Mouse (Mus musculus) adrenal gland, postnatal 10 days (tissue): ENCODE measurements around the gene Marveld3. TPM values are rescaled to one million over a fixed set of nuclear protein-coding genes. Genes with fewer than 3 reads are reported as not detected.

ENCODE experiments used
- DNase-seq: peaks from one replicate; pipeline ENCODE4 v3.0.0; 2021; ENCODE audit warnings: mixed read lengths
- total RNA-seq, 2 experiments: library from RNA; stranded (reverse); gene quantifications; 2 replicates each; pipeline ENCODE4 v1.2.3; 2021

The Marveld3 gene
- total RNA-seq, 2 experiments from 2014 or later = 0.27 to 0.90 TPM

DNA sequence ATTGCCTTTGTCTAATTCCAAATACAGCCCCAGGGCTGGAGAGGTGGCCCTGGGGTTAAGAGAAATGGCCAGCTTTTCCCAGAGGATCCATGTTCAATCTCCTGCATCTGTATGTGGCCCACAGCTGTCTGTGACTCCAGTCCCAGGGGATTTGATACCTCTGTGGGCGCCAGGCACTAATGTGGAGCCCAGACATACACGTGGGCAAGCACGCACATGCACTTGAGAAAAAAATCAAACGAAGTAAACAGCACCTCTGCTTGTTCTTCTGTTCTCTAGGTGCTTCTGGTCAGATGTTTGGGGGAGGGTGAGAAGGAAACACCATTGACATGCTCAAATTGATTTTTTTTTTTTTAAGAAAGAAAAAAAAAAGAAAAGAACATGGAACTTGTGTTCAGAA, 2.1 kb upstream of the Marveld3 start:
- DNase-seq = no peak

DNA sequence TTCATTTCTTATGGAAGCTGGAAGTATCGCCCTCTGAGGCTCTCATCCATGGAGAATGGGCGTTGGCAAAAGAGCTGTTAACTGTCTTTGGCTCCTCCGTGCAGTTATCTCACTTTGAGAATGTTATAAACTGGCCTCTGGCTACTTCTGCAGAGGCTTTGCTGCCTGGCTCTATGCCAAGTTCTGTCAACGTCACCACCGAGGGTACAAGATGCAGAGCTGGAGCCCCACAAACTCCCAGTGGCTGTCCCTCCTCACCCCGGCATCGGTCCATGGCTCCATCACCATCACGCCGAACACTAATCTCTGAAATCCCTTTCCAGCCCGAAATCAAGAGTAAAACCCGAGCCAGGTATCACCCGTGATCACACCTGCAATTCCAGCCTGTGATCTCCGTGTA, 1.4 kb upstream of the Marveld3 start:
- no peak for DNase-seq

DNA sequence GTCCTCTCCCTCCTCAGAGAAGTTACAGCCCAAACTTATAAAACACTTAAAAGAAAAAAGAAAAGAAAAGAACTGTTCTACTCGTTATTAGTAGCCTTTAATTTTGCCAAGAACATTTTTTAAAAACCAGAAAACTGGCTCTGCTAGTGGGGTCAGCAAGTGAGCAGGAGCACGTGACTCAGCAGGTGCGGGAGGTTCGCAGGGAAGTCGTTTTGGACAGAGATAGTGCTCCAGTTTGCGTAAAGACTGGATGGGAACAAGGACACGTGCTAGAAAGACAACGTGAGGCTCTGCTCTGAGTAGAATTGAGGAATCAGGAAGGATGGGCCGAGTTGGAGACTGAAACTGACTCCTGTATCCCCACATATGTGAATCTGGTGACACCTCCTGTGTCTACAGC, 893 bp upstream of the Marveld3 start:
- no peak for DNase-seq

DNA sequence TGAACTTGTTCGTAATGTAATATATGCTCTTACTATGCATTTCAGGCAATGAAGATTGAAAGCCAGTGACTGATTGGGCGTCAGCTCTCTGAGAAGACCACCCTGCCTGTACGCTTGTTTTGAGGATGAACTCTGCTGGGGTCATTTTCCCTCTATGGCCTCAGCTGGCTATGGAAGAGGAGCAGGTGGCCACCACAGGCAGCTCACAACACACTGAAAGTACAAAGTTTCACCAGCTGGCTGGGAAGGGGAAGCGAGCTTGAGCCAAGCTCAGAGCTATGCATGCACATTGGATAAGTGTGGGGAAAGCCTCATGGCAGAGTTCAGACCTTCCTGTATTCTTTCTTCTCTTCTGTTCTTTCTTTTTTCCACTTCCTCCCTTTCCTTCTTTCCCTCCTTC, 2.9 kb downstream of the Marveld3 start:
- DNase-seq = no peak

DNA sequence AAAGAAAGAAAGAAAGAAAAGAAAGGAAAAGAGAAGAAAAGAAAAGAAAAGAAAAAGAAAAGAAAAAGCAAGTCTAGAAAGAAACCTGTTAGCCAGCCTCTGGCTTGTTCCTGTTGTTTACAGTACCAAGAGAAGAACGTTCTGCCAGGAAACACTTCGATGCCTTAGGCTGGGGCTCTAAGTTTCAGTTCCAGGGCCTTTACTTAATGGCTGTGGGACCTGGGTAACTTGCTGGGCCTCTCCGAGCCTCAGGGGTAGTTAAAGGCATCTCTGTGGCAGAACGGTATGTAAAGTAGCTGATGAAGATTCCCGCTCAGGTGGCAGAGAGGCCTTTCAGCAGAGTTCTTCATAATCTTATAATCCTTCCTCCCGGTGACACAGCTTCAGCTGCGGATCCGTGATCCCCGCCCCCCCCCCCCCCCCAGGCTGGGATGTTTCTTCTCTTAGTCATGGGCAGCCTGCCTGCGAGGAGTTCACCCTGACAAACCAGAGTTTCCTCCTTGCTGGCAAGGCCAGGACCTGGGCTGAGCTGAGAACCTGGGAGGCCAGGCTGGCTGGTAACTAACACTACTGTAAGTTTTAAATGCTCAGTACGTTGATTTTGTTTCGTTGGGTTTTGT, 3.9 kb downstream of the Marveld3 start:
- DNase-seq = no peak

DNA sequence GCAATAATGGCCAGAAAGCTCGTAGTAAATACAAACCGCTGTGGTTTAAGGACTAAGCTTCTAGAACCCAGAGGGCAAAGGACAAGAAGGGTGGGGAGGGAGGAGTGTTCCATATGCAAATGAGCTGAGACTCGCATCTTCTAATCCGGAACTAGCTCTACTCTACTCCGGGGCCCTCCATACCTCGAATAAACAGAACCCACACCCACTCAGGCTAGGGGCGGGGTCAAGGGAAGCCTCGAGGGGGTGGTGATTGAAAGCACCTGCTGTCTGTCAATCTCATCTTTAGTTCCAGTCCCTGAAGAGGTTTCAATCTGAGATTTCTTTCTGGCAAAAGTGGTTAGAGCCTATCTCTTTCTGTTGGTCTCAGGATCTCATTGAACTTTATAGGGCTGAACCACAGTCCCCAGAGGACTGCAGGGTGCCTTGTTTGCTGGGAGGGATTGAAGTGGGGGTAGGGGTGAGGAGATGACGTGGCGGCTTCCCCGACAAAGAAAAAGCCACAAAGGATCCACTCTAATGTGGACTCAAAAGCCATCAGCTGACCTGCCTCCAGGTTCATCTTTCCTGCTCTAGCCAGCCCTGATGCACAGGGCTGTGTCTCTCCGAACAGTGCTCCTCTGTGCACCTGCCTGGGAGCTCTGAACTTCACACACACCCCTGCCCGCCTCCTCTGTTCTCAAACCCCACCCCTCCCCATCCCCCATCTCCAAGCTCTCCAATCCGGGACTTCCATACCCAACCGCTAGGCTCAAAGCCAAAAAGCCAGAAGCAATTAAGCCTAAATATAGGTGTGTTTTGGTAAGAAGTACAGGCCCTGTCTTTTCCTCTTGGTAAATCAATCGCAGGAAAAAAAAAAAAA, 4.6 kb downstream of the Marveld3 start:
- no peak for DNase-seq

DNA sequence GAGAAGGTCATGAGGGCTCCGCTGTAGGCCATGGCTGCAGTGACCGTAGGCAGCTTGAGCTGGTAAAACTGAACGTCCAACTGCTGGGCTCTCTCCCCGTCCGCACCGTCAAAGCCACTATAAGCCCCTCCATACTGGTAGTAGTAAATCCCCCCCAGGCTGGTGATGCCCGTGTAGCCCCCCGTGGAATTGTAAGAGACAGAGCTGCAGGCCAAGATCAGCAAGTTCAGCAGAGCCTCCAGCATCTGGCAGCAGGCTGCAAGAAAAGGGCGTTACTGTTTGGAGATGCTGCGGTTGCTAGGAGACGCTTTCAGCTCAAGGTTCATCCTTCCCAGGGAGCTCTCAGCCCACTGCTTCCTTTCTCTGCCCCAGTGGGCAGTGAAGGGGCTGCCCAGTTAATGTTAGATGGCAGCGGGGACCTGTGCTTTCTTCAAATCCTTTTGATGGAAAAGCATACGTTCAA, 7.5 kb downstream of the Marveld3 start:
- no peak for DNase-seq

DNA sequence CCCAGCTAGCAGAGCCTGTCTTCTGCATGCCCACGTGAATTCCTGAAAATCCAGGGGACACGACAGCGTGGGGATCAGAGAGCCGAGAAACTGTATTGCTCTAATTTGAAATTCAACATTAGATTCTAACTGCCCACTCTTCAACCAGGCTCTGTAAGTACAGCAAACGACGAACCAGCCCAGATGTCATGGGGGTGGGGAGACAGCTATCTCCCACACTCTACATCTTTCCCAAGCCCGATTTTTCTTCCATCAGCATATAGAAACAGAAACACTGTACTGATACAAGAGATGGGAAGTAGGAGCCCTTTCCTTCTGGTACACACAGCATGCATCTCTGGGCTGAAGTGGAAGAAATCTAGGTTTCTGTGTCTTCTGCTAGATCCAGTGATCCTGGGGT, 9.8 kb downstream of the Marveld3 start:
- no peak for DNase-seq

DNA sequence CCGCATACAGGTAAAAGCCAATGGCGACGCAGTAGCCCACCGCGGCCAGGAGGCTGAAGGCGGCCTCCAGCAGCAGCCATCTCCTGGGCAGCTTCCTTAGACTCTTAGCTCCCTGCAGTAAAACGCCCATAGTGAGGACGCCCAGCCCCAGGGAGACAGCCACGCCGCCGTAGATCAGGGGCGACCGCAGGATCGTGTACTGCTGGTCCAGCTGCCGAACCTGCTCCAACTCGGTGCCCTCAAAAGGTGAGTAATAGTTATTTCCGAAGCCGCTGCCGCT, 13.8 kb downstream of the Marveld3 start:
- no peak for DNase-seq

DNA sequence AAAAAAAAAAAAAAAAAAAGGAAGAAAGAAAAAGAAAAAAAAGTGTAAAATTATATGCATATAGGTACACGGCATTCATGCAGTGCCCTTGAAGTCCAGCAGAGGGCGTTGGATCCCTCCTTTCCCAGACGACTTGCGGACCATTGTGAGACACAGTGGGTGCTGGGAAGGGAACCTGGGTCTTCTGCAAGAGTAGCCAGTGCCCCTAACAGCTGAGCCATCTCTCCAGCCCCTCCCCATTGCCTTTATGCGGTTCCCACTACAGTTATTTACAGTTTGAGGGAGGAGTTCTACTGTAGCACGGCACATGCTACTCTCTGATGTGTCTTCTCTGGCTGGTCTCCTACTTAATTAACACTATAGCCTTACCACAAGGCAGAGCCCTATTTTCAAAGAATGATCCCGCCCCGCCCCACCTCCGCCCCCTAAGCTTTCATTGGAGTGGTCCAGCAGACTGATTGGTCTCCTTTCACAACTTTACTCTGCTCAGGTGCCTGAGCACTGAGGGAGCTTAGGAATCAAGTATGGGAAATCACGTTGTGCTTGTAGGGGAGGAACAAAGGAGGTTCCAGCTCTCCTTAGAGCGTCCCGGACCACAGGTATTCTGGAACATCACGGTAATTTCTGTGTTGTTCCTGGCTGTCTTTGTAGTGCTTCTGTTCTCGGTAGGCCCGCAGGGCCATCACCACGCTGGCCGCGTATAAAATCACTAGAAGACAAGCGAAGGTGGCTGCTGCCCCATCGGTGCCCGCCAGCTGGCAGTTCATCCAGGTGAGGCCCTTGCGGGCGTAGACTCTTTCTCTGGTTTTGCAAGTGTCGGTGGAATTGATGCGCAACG, 14.3 kb downstream of the Marveld3 start:
- peak; percentile 47 for DNase-seq

DNA sequence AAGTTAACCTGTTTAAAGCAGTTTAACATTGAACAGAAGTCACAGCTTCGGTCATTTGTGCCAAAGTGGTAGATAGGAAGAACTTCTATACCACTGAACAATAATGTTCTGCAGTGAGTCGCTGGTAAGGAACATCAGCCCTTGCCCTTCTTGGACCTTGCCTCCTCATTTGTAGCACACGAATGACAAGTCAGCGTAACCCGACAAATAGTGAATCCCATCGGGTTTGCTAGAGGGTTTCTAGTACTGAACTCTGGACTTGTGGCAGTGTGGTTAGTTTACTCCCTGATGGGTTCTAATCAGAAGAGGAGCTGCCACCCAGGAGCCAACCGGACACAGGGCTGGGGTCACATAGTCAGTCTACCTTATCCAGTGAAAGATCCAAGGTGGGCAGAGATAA, 15.7 kb downstream of the Marveld3 start:
- DNase-seq = no peak

DNA sequence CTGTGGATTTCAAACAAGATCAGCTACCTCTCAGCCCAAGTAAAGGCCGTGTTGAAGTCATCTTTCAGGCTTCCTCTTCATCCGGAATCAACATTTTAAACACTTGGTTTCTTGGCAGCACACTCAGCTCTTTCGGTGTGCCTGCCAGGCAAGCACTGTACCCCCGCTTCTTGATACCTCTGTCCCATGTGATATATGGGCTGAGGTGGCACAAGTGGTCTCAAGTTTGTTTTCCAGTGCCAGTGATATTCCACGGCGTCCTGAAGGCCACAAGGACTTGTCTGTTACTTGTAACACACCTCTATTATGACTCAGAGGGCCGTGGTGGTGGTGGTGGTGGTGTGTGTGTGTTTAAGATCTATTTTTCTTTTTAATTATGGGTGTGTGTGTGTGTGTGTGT, 16.3 kb downstream of the Marveld3 start:
- no peak for DNase-seq

DNA sequence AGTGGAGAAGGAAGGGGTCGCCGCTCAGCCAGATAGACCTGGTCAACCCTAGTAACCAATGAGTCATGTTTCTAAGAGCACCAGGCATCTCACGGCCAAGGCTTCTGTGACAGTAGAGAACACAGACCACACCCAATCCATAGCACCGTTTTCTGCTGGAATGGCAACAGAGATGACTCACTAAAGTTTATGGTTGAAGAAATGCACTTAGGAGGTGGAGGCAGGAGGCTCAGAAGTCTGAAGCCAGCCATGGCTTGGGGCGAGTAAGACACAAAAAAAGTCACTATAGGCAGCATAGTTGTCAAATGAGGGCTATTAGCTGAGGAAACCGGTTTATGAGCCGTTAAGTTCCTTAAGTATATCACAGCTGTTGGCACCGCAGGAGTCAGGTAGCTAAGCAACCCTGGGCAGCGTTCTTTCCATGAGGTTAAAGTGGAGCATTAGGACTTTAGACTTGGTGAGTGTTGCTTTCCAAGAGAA, 16.8 kb downstream of the Marveld3 start:
- no peak for DNase-seq

DNA sequence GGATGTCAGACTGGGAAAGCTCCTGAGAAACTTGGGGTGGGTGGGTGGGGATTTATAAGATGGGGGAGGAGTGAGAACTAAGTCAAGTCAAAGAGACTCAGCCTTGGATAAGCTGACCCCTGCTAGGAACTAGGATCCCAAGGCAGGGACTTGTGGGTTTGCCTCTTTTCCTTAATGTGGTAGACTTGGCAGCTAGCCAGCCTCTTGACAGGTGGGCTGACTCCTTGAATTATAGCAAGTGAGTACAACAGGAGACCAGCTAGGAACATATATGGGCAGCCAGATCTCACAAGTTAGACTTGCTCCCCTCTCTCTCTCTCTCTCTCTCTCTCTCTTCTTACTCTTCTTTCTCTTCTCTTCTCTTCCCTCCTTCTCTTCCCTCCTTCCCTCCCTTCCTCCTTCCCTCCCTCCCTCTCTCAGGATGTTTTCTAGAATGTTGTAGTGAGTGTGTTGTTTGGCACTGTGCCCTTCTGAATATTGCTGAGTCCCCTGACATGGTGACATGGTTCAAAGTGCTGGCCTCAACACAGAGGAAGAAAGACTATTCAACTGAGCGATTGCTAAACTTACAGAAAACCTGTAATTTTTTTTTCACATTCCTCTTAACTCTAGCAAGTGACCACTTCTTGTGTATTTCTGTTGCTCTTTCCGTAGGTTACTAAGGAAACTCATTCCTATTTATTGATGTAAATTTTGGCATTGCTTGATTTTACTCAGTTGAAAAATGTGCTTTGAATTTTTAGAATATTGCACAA, 20.2 kb downstream of the Marveld3 start:
- no peak for DNase-seq

DNA sequence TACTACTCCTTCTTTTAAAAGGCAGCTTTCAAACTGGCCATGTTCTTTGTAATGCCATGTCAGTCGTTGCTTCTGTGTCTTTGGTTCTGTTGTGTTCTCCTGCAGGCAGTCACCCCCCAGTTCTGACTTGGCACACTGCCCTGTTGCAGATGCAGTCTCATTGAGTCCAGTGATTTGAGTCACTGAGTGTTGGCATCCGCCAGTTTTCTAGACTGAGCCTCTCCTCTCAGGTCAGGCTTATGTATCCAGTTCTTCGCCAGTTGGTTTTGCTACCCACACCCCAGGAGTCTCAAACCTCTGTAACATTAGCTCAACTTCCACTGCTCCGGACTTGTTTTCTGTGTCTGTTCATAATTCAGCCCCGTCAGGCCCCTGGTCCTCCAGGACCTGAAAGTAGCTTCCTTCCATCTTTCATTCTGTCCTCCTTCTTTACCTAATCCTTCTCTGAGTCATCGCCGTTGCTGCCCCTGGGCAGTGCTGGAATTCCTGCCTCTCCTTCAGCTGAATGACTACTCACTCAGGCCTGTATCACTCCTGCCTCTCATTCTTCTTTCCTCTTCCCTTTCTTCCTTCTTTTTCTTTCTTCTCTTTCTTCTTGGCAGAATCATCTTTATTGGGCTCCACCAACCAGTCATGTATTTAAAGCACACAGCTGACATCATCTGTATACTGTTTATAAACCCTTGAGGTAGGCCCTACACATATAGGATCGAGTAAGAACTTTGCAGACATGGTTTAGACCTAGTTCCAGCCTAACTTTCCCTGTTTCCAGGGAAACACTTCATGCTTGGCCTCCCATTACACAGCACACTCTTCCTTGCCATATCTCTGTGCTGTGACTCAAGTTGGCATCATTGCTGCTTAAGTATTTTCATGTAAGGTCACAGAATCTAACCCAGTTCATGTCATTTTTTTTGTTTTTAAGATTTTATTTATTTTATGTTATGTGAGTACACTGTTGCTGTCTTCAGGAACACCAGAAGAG, 41.3 kb downstream of the Marveld3 start:
- DNase-seq = peak; percentile 39

DNA sequence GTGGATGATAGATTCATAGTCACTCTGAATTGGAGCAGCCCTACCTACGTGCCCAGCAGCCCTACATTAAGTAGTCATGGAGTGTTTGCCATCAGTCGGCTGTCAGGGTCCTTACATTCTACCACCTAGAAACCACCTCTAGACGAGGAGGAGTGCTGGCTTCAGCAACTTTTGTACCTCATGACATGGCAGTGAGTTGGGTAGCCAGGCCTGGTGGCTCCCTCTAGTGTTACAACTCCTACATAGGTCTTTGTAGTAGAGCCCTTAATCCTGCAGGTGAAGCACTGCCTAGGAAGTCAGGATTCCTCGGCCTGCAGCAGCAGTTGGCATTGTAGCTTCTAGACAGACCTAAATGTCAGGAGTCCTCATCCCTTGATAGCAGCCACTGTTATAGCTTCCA, 44.7 kb downstream of the Marveld3 start:
- DNase-seq = peak; percentile 66

DNA sequence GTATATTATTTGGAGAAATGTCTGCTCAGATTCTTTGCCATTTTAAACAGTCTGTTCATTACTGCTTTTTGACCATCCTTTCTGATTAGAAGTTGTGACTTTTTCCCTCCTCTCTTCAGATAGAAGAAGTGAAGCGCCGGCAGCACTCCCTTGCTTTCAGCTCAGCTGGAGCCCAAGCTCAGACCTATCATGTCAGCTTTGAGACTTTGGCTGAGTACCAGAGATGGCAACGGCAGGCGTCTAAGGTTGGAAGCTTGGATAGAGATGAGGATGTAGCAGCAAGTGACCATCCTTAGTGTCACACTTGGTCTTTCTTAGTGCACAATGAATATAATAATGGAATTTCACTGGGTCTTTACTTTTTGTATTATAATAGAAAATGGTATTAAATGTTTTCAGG, 54.6 kb downstream of the Marveld3 start:
- no peak for DNase-seq

DNA sequence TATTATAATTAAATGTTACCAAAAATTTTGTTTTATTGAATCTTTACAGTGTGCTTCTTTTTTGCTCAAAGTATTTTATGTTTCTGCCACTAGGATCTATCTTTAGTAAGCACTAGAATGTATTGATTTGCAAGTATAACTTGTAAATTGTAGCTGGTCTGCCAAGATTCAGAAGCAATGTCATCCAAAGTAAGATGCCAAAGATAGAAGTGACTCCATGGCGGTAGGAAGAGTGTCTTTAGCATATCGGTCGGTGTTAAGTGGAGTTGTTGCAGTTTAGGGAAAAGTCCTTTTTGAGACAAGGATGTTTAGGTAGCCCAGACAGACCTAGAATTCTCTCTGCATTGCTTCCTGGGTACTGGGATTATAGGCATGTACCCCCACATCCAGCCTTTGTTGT, 55.1 kb downstream of the Marveld3 start:
- DNase-seq = no peak

DNA sequence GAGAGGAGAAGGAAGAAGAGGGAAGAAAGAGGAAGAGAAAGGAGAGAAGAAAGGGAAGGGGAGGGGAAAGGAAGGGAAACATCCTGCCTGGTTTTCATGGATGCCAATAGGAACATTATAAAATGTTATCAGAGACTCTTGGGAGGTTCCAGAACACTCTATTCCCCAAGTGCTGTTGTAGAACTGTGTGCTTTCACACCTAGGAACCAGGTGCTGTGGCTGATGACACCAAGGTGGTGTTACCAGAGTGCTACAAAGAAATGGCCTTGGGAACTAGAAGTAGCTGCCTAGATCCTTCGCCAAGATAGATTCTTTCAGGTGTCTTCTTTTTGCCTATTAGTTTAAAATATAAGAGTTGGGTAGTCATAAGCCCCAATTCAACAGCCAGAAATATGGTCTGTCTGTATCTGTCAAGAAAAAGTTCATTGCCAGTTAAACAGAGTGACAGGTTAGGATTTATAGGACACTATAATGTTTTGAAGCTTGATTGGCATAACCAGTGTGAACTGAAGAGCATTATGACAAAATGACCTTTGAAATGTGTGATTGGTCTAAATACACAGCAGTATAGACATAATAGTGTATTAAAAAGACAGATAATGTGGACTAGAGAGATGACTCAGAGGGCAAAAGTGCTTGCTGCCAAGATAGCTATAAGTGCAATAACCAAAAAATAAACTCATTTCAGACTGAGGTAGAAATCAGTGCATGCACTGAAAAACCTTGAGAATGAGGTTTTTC, 56.9 kb downstream of the Marveld3 start:
- DNase-seq = no peak

DNA sequence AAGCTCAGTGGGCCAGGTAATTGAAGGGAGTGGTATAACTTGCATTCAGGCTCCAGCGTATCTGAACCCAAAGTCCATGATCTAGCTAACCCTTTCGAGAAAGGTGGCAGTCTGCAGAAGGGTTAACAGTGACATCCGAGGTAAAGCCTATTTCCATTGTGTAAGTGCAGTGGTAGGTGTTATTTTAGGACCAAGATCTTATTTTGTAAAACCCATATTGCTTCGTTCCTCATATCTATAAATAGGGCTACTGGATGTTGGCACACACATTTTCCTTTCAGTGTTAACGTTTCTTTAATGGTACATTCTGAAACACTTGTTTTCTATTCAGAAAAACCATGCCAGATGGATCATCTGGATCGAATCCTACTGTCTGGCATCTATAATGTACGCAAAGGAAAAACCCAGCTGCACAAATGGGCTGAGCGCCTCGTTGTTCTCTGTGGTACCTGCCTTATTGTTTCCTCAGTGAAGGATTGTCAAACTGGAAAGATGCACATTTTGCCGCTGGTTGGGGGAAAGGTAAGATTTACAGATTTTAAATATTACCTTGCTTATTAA, 58.0 kb downstream of the Marveld3 start:
- DNase-seq = no peak
